Mouse (Mus musculus): ENCODE results near the gene Nmnat3.

DNA sequence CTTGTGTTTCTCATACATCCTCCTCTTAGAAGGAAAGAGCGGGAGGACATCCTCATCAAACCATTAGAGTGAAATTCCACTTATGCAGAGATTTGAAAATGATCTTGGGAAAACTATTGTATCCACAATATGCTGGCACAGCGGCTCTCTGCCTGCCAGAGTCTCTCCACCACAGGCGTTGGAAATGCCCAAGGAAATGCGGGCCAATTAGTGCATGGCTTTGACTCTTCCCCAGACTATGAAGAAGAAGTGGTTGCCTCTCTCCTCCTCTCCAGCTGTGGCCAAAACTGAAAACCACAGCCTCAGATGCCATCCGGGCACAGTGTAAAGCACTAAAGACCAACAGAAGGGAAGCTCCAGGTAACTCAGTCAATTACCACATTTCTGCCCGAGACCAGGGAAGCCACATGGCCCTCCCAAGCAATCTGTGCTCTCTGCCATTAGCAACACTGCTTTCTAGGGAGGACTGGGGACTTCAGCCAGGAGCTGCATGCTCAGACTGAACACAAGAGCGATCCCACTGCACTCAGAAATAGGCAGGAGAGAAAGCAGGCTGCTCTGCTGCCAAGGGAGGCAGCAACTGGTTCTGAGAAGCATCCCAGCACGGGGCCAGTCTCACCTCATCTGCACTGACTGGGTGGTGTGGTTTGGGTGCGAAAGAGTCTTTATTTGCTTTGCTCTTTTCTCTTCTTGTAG is 1.5 kb upstream of the Nmnat3 start:
- no peak for TF ChIP-seq CTCF (IDR thresholded peaks at IDR 0.05; ENCODE audit: extremely low read depth, insufficient read depth, insufficient read length, insufficient replicate concordance)
- no peak for TF ChIP-seq POLR2A (IDR thresholded peaks at IDR 0.05; ENCODE audit: low read depth, low read length)

All from spleen, adult 2 months (tissue).